Mouse (Mus musculus) MEL (cell line): Measurements from ENCODE around the gene Defb43. TPM values are rescaled to one million over a fixed set of nuclear protein-coding genes. Genes with fewer than 3 reads are reported as not detected.

Source experiments
- DNase-seq: peaks from one replicate; pipeline ENCODE4 v3.0.0; 2011; ENCODE audit warnings: low read depth, low spot score
- H3K27ac ChIP-seq: 2 replicates; pipeline ENCODE4 v1.5.1; 2012; ENCODE audit warnings: low read depth, mild to moderate bottlenecking, control low read depth, low read length, moderate library complexity; ENCODE audit not compliant: control insufficient read depth
- H3K27me3 ChIP-seq, 2 experiments: fragments of 150-350 bp in 1 of 2; sonication (generic) in 1 of 2; 2 replicates each; pipeline ENCODE4 v1.6.1; 2012; ENCODE audit warnings: low read length in 2 of 2, mild to moderate bottlenecking in 2 of 2, improper control_type of control experiment in 1 of 2, moderate library complexity in 1 of 2; ENCODE audit not compliant: insufficient read depth in 2 of 2, control insufficient read depth in 1 of 2
- H3K36me3 ChIP-seq, 2 experiments: 2 replicates each; pipeline ENCODE4 v1.6.1; 2012 to 2014; ENCODE audit warnings: low read length in 2 of 2, improper control_type of control experiment in 1 of 2, inconsistent platforms in 1 of 2, mild to moderate bottlenecking in 1 of 2; ENCODE audit not compliant: insufficient read depth in 2 of 2, control insufficient read depth in 1 of 2
- H3K4me1 ChIP-seq, 2 experiments: fragments of 150-350 bp in 1 of 2; sonication (generic) in 1 of 2; 2 replicates each; pipeline ENCODE4 v1.6.1; 2012; ENCODE audit warnings: low read length in 2 of 2, improper control_type of control experiment in 1 of 2, mild to moderate bottlenecking in 1 of 2; ENCODE audit not compliant: insufficient read depth in 2 of 2, control insufficient read depth in 1 of 2
- H3K4me3 ChIP-seq, 2 experiments: fragments of 150-350 bp in 1 of 2; sonication (generic) in 1 of 2; 2 replicates each; pipeline ENCODE4 v1.5.1; 2012; ENCODE audit warnings: low read depth in 2 of 2, low read length in 2 of 2, mild to moderate bottlenecking in 2 of 2, moderate library complexity in 2 of 2, control low read depth in 1 of 2, improper control_type of control experiment in 1 of 2; ENCODE audit not compliant: control insufficient read depth in 1 of 2, insufficient read depth in 1 of 2
- H3K79me2 ChIP-seq: 2 replicates; pipeline ENCODE4 v1.6.1; 2012; ENCODE audit warnings: mild to moderate bottlenecking, low read length, moderate library complexity; ENCODE audit not compliant: control insufficient read depth, poor library complexity, insufficient read depth
- H3K9ac ChIP-seq: 2 replicates; pipeline ENCODE4 v1.6.1; 2012; ENCODE audit warnings: low read depth, mild to moderate bottlenecking, control low read depth, low read length, moderate library complexity; ENCODE audit not compliant: control insufficient read depth, poor library complexity, severe bottlenecking
- H3K9me3 ChIP-seq: fragments of 150-350 bp; sonication (generic); replicated peaks from 2 replicates; pipeline ENCODE4 v1.6.1; 2012; ENCODE audit warnings: mild to moderate bottlenecking, low read length, improper control_type of control experiment, moderate library complexity; ENCODE audit not compliant: insufficient read depth
- BHLHE40 ChIP-seq: IDR thresholded peaks from 2 replicates; pipeline ENCODE4 v1.6.1; 2012; ENCODE audit warnings: low read depth, mild to moderate bottlenecking, inconsistent platforms, low read length, improper control_type of control experiment, borderline replicate concordance
- CHD1 ChIP-seq: IDR thresholded peaks from 2 replicates; pipeline ENCODE4 v1.6.1; 2012; ENCODE audit warnings: low read depth, mild to moderate bottlenecking, inconsistent platforms, low read length, improper control_type of control experiment
- CTCF ChIP-seq, 3 experiments: IDR thresholded peaks in 2 of 3; conservative IDR thresholded peaks in 1 of 3; 2 replicates each; pipeline ENCODE4 v1.5.1; 2011 to 2012; ENCODE audit warnings: low read length in 3 of 3, low read depth in 2 of 3, mild to moderate bottlenecking in 2 of 3, improper control_type of control experiment in 1 of 3, inconsistent platforms in 1 of 3, mixed read lengths in 1 of 3, moderate library complexity in 1 of 3; ENCODE audit not compliant: control insufficient read depth in 1 of 3, insufficient read depth in 1 of 3, poor library complexity in 1 of 3, severe bottlenecking in 1 of 3
- E2F4 ChIP-seq: IDR thresholded peaks from 2 replicates; pipeline ENCODE4 v1.6.1; 2011; ENCODE audit warnings: low read depth, low read length, improper control_type of control experiment, borderline replicate concordance
- ELF1 ChIP-seq: IDR thresholded peaks from 2 replicates; pipeline ENCODE4 v1.6.1; 2014; ENCODE audit warnings: low read depth, mild to moderate bottlenecking, inconsistent platforms, low read length, improper control_type of control experiment, moderate library complexity
- ETS1 ChIP-seq: IDR thresholded peaks from 2 replicates; pipeline ENCODE4 v1.6.1; 2012; ENCODE audit warnings: low read depth, mild to moderate bottlenecking, inconsistent platforms, low read length, improper control_type of control experiment, moderate library complexity
- HCFC1 ChIP-seq: IDR thresholded peaks from 2 replicates; pipeline ENCODE4 v1.6.1; 2012; ENCODE audit warnings: low read depth, mild to moderate bottlenecking, inconsistent platforms, low read length, improper control_type of control experiment, moderate library complexity
- KAT2A ChIP-seq: conservative IDR thresholded peaks from 2 replicates; pipeline ENCODE4 v1.6.1; 2012; ENCODE audit warnings: low read depth, low read length, improper control_type of control experiment, inconsistent platforms
- MAX ChIP-seq: IDR thresholded peaks from 2 replicates; pipeline ENCODE4 v1.6.1; 2011; ENCODE audit warnings: low read length, improper control_type of control experiment
- MAZ ChIP-seq: IDR thresholded peaks from 2 replicates; pipeline ENCODE4 v1.6.1; 2012; ENCODE audit warnings: low read depth, mild to moderate bottlenecking, inconsistent platforms, low read length, improper control_type of control experiment
- MXI1 ChIP-seq: IDR thresholded peaks from 2 replicates; pipeline ENCODE4 v1.6.1; 2011; ENCODE audit warnings: mild to moderate bottlenecking, low read depth, low read length, improper control_type of control experiment
- NELFE ChIP-seq: IDR thresholded peaks from 2 replicates; pipeline ENCODE4 v1.6.1; 2011; ENCODE audit warnings: low read depth, low read length, improper control_type of control experiment
- NRF1 ChIP-seq: IDR thresholded peaks from 2 replicates; pipeline ENCODE4 v1.6.1; 2014; ENCODE audit warnings: low read depth, mild to moderate bottlenecking, inconsistent platforms, low read length, improper control_type of control experiment, moderate library complexity; ENCODE audit not compliant: poor library complexity, insufficient read depth, severe bottlenecking
- POLR2AphosphoS2 ChIP-seq: IDR thresholded peaks from 2 replicates; pipeline ENCODE4 v1.6.1; 2011; ENCODE audit warnings: low read length, improper control_type of control experiment
- POLR2AphosphoS5 ChIP-seq: IDR thresholded peaks from 2 replicates; pipeline ENCODE4 v1.6.1; 2012; ENCODE audit warnings: low read depth, borderline replicate concordance, mild to moderate bottlenecking, inconsistent platforms, low read length, moderate library complexity, mixed read lengths
- RAD21 ChIP-seq: IDR thresholded peaks from 2 replicates; pipeline ENCODE4 v1.6.1; 2011; ENCODE audit warnings: mild to moderate bottlenecking, low read depth, low read length, improper control_type of control experiment
- RCOR1 ChIP-seq: IDR thresholded peaks from 2 replicates; pipeline ENCODE4 v1.6.1; 2012; ENCODE audit warnings: low read depth, mild to moderate bottlenecking, inconsistent platforms, low read length, improper control_type of control experiment
- TAL1 ChIP-seq: IDR thresholded peaks from 2 replicates; pipeline ENCODE4 v1.6.1; 2012; ENCODE audit warnings: mild to moderate bottlenecking, inconsistent platforms, low read length, moderate library complexity, mixed read lengths
- TCF12 ChIP-seq: IDR thresholded peaks from 2 replicates; pipeline ENCODE4 v1.6.1; 2014; ENCODE audit warnings: low read depth, mild to moderate bottlenecking, inconsistent platforms, low read length, improper control_type of control experiment, moderate library complexity
- UBTF ChIP-seq: IDR thresholded peaks from 2 replicates; pipeline ENCODE4 v1.6.1; 2012; ENCODE audit warnings: low read depth, mild to moderate bottlenecking, inconsistent platforms, low read length, improper control_type of control experiment, moderate library complexity, borderline replicate concordance; ENCODE audit not compliant: insufficient read depth
- USF2 ChIP-seq, 2 experiments: IDR thresholded peaks; 2 replicates each; pipeline ENCODE4 v1.6.1; 2011 to 2012; ENCODE audit warnings: improper control_type of control experiment in 2 of 2, low read length in 2 of 2, borderline replicate concordance in 1 of 2, inconsistent platforms in 1 of 2, low read depth in 1 of 2, mild to moderate bottlenecking in 1 of 2; ENCODE audit not compliant: insufficient read depth in 1 of 2
- ZC3H11A ChIP-seq: IDR thresholded peaks from 2 replicates; pipeline ENCODE4 v1.6.1; 2012; ENCODE audit warnings: low read depth, mild to moderate bottlenecking, inconsistent platforms, low read length, improper control_type of control experiment
- ZKSCAN1 ChIP-seq: IDR thresholded peaks from 2 replicates; pipeline ENCODE4 v1.6.1; 2012; ENCODE audit warnings: low read depth, mild to moderate bottlenecking, inconsistent platforms, low read length, improper control_type of control experiment, moderate library complexity
- ZMIZ1 ChIP-seq: IDR thresholded peaks from 2 replicates; pipeline ENCODE4 v1.6.1; 2012; ENCODE audit warnings: low read depth, mild to moderate bottlenecking, inconsistent platforms, low read length, improper control_type of control experiment, moderate library complexity
- polyA plus RNA-seq, 2 experiments: library from polyadenylated mRNA; stranded (reverse) in 1 of 2; unstranded in 1 of 2; fragments of >175 nt in 1 of 2; fragments of >200 nt in 1 of 2; gene quantifications; 2 replicates each; pipeline versions ENCODE4 v1.2.1 to v1.2.4; 2012; ENCODE audit warnings: low replicate concordance in 2 of 2, low read depth in 1 of 2; ENCODE audit not compliant: insufficient read length in 2 of 2, insufficient read depth in 1 of 2, missing spikeins in 1 of 2
- total RNA-seq: library from RNA; depleted of rRNA; stranded (reverse); fragments of 300-350 nt; gene quantifications from 2 replicates; pipeline ENCODE4 v1.2.3, GENCODE M21; 2012

Gene Defb43
- total and polyA plus RNA-seq, 3 experiments: not detected

GRCm38 (mm10) chr14:63002588-63002987 lies 9.0 kb upstream of the Defb43 start:
- TF ChIP-seq NELFE (no peak), CTCF (IDR thresholded peaks at IDR 0.05 in 2 of 3, conservative IDR thresholded peaks at IDR 0.05 in 1 of 3; ENCODE audit: control insufficient read depth in 1 of 3, insufficient read depth in 1 of 3, low read depth in 2 of 3, low read length in 3 of 3, poor library complexity in 1 of 3, severe bottlenecking in 1 of 3) (no peak), TAL1 (no peak), MXI1 (no peak), NRF1 (no peak), RCOR1 (no peak), POLR2AphosphoS5 (no peak), KAT2A (no peak), ZMIZ1 (no peak), ZC3H11A (no peak), BHLHE40 (no peak), RAD21 (no peak), ZKSCAN1 (no peak), HCFC1 (no peak), TCF12 (no peak)
- Histone ChIP-seq H3K27ac (no peak overlapping the region), H3K9ac (no peak overlapping the region), H3K36me3 (no peaks in the 10 kb centered on the region), H3K27me3 (no peaks in the 10 kb centered on the region; a peak in 1 of 4 replicates), H3K9me3 (no peaks in the 10 kb centered on the region), H3K4me3 (no peak overlapping the region), H3K79me2 (no peaks in the 10 kb centered on the region), H3K4me1 (no peaks in the 10 kb centered on the region)
- no peak for DNase-seq

GRCm38 (mm10) chr14:63013082-63013481 lies 1.5 kb downstream of the Defb43 start:
- Histone ChIP-seq H3K4me3 (no peak overlapping the region), H3K36me3 (no peaks in the 10 kb centered on the region), H3K79me2 (no peaks in the 10 kb centered on the region), H3K9ac (no peak overlapping the region), H3K4me1 (no peaks in the 10 kb centered on the region), H3K9me3 (no peaks in the 10 kb centered on the region), H3K27ac (no peak overlapping the region), H3K27me3 (no peaks in the 10 kb centered on the region)
- TF ChIP-seq ELF1: no peak
- TF ChIP-seq NRF1: no peak
- TF ChIP-seq MAX: no peak
- no peak for TF ChIP-seq HCFC1
- no peak for TF ChIP-seq USF2 (IDR thresholded peaks at IDR 0.05; ENCODE audit: borderline replicate concordance in 1 of 2, insufficient read depth in 1 of 2, low read depth in 1 of 2, low read length in 2 of 2)
- TF ChIP-seq TCF12: no peak
- no peak for TF ChIP-seq POLR2AphosphoS2
- no peak for TF ChIP-seq E2F4
- no peak for TF ChIP-seq UBTF
- TF ChIP-seq MAZ: no peak
- TF ChIP-seq CHD1: no peak
- no peak for TF ChIP-seq ETS1
- no peak for TF ChIP-seq KAT2A
- TF ChIP-seq BHLHE40: no peak
- TF ChIP-seq CTCF (IDR thresholded peaks at IDR 0.05 in 2 of 3, conservative IDR thresholded peaks at IDR 0.05 in 1 of 3; ENCODE audit: control insufficient read depth in 1 of 3, insufficient read depth in 1 of 3, low read depth in 2 of 3, low read length in 3 of 3, poor library complexity in 1 of 3, severe bottlenecking in 1 of 3): no peak
- TF ChIP-seq ZC3H11A: no peak
- DNase-seq: no peak
